Mouse (Mus musculus) heart, postnatal 14 days (tissue): ENCODE measurements around the gene Zdhhc7. TPM values are rescaled to one million over a fixed set of nuclear protein-coding genes. Genes with fewer than 3 reads are reported as not detected.
A peak's percentile ranks its signal among the peaks of the same experiment; 100 is the strongest.

Experiments used
- DNase-seq, 2 experiments: peaks; one replicate each; pipeline ENCODE4 v3.0.0; 2021 to 2022
- intact Hi-C: fragments of 180-260 bp; cut with DNase I; formaldehyde crosslinking; loops from one replicate; pipeline ENCODE4 v1.15.1; 2025
- long read RNA-seq, 2 experiments: library from polyadenylated mRNA; stranded (forward); transcript quantifications; one replicate each; pipeline ENCODE4 v2.0.0; 2021
- total RNA-seq, 2 experiments: library from RNA; stranded (reverse); gene quantifications; 2 replicates each; pipeline ENCODE4 v1.2.3; 2021

Gene Zdhhc7
- 10 to 100 TPM; 41.5 to 42.2 TPM for total RNA-seq
- long read RNA-seq, experiment 1, transcript Zdhhc7-201 (8 exons, 3,069 nt) = major isoform, 84 of 101 reads
- long read RNA-seq, experiment 1, partial matches to known transcripts = 3 of 101 reads
- long read RNA-seq, experiment 1, other reads (novel, unspliced or antisense) = 14 of 101 reads
- long read RNA-seq, experiment 2, transcript Zdhhc7-201 (8 exons, 3,069 nt) = major isoform, 52 of 69 reads
- long read RNA-seq, experiment 2, partial matches to known transcripts = 4 of 69 reads
- long read RNA-seq, experiment 2, other reads (novel, unspliced or antisense) = 13 of 69 reads

GRCm38 (mm10) chr8:120101068-120101972, at the start of gene Zdhhc7:
Gene Zdhhc7 (minus strand): TSS chr8:120101482.
- intact Hi-C loops = no loop called here

GRCm38 (mm10) chr8:120150028-120150427, 48.7 kb upstream of the Zdhhc7 start:
- no peak for DNase-seq
- intact Hi-C loops = loop anchor here (10.0 kb wide), 1 partner anchor 205 kb away; no protein-coding TSS in a partner anchor

More at GRCm38 (mm10) chr8:120101068-120101972, at the start of gene Zdhhc7:
- DNase-seq = peak; percentile 86 to 87

GRCm38 (mm10) chr8:120146051-120146450, 44.8 kb upstream of the Zdhhc7 start:
- intact Hi-C loops = no loop called here
- DNase-seq = no peak

- intact Hi-C loops = no loop called here
- DNase-seq = no peak
These were observed 43.5 kb upstream of the Zdhhc7 start for GRCm38 (mm10) chr8:120144652-120145301.

GRCm38 (mm10) chr8:120143911-120144651, 42.8 kb upstream of the Zdhhc7 start:
- intact Hi-C loops = no loop called here
- DNase-seq = no peak

GRCm38 (mm10) chr8:120140769-120141168, 39.5 kb upstream of the Zdhhc7 start:
- no peak for DNase-seq
- intact Hi-C loops = no loop called here

- no peak for DNase-seq
- intact Hi-C loops = no loop called here
These were observed 37.7 kb upstream of the Zdhhc7 start for GRCm38 (mm10) chr8:120138958-120139357.

- intact Hi-C loops = no loop called here
- DNase-seq = peak; percentile 45 to 67
These were observed 35.3 kb upstream of the Zdhhc7 start for GRCm38 (mm10) chr8:120136618-120137017.

- intact Hi-C loops = no loop called here
- no peak for DNase-seq
These were observed 34.4 kb upstream of the Zdhhc7 start for GRCm38 (mm10) chr8:120135687-120136086.

GRCm38 (mm10) chr8:120133169-120133568, 31.9 kb upstream of the Zdhhc7 start:
- DNase-seq = no peak
- intact Hi-C loops = no loop called here

- intact Hi-C loops = no loop called here
- no peak for DNase-seq
These were observed 29.9 kb upstream of the Zdhhc7 start for GRCm38 (mm10) chr8:120131158-120131557.

GRCm38 (mm10) chr8:120129547-120129946, 28.3 kb upstream of the Zdhhc7 start:
- intact Hi-C loops = no loop called here
- DNase-seq = no peak

- DNase-seq = peak; percentile 33 to 44
- intact Hi-C loops = no loop called here
These were observed 25.3 kb upstream of the Zdhhc7 start for GRCm38 (mm10) chr8:120126357-120127161.

GRCm38 (mm10) chr8:120124836-120125389, 23.6 kb upstream of the Zdhhc7 start:
- intact Hi-C loops = no loop called here
- no peak for DNase-seq

GRCm38 (mm10) chr8:120124261-120124660, 23.0 kb upstream of the Zdhhc7 start:
- DNase-seq = no peak
- intact Hi-C loops = no loop called here

- intact Hi-C loops = no loop called here
- DNase-seq = no peak
These were observed 19.7 kb upstream of the Zdhhc7 start for GRCm38 (mm10) chr8:120120951-120121350.

- intact Hi-C loops = no loop called here
- no peak for DNase-seq
These were observed 18.6 kb upstream of the Zdhhc7 start for GRCm38 (mm10) chr8:120119931-120120330.

- intact Hi-C loops = no loop called here
- no peak for DNase-seq
These were observed 18.1 kb upstream of the Zdhhc7 start for GRCm38 (mm10) chr8:120119429-120119828.

GRCm38 (mm10) chr8:120118847-120119246, 17.6 kb upstream of the Zdhhc7 start:
- DNase-seq = no peak
- intact Hi-C loops = no loop called here
